Mouse (Mus musculus) C2C12 (cell line): Measurements from ENCODE around the gene Fkbp1a. TPM values are rescaled to one million over a fixed set of nuclear protein-coding genes. Genes with fewer than 3 reads are reported as not detected.

Experiments used
- H3K27me3 ChIP-seq: one replicate; pipeline ENCODE4 v1.6.1; 2011; ENCODE audit not compliant: control insufficient read depth, insufficient read depth, insufficient read length
- H3K36me3 ChIP-seq: one replicate; pipeline ENCODE4 v1.6.1; 2011; ENCODE audit not compliant: control insufficient read depth, insufficient read depth
- H3K4me3 ChIP-seq: one replicate; pipeline ENCODE4 v1.5.1; 2011; ENCODE audit warnings: mild to moderate bottlenecking, control low read depth; ENCODE audit not compliant: poor library complexity, insufficient read depth, severe bottlenecking
- H3K79me2 ChIP-seq: one replicate; pipeline ENCODE4 v1.6.1; 2011; ENCODE audit not compliant: control insufficient read depth, insufficient read depth
- H3K79me3 ChIP-seq: one replicate; pipeline ENCODE4 v1.6.1; 2011; ENCODE audit warnings: low read depth, control low read depth
- H3ac ChIP-seq: one replicate; pipeline ENCODE3; 2011; ENCODE audit warnings: low read depth; ENCODE audit not compliant: control insufficient read depth, insufficient read length
- CEBPB ChIP-seq: IDR thresholded peaks from one replicate; pipeline ENCODE4 v1.6.1; 2011; ENCODE audit warnings: low read depth, mild to moderate bottlenecking, control low read depth, moderate library complexity
- CTCF ChIP-seq: IDR thresholded peaks from one replicate; pipeline ENCODE4 v1.5.1; 2011; ENCODE audit not compliant: control insufficient read depth, insufficient read depth, insufficient read length
- FOSL1 ChIP-seq: IDR thresholded peaks from one replicate; pipeline ENCODE4 v1.8.0; 2011; ENCODE audit warnings: mild to moderate bottlenecking, low read length; ENCODE audit not compliant: poor library complexity, insufficient read depth, severe bottlenecking
- MAX ChIP-seq: IDR thresholded peaks from one replicate; pipeline ENCODE4 v1.6.1; 2011; ENCODE audit warnings: mild to moderate bottlenecking, control low read depth
- MYOD1 ChIP-seq: IDR thresholded peaks from one replicate; pipeline ENCODE4 v1.6.1; 2011; ENCODE audit warnings: low read depth; ENCODE audit not compliant: control insufficient read depth, insufficient read length
- MYOG ChIP-seq: IDR thresholded peaks from one replicate; pipeline ENCODE4 v1.6.1; 2011; ENCODE audit not compliant: control insufficient read depth, insufficient read length; ENCODE audit errors: extremely low read depth
- USF1 ChIP-seq: IDR thresholded peaks from one replicate; pipeline ENCODE4 v1.6.1; 2011; ENCODE audit warnings: low read depth, mild to moderate bottlenecking, control low read depth, moderate library complexity
- polyA plus RNA-seq: library from polyadenylated mRNA; unstranded; fragments of >200 nt; fragmentation: generic; extraction: Trizol; gene quantifications from one replicate; pipeline ENCODE4 v1.2.1, GENCODE M21; 2012; ENCODE audit warnings: missing spikeins

Gene Fkbp1a
- polyA plus RNA-seq, 1 experiment: 595 TPM

- Histone ChIP-seq H3K4me3 (no peak overlapping the region), H3ac (no peak overlapping the region), H3K36me3 (no peaks in the 10 kb centered on the region), H3K79me3 (no peaks in the 10 kb centered on the region), H3K27me3 (peaks cover 7% of the 10 kb centered on the region), H3K79me2 (no peaks in the 10 kb centered on the region)
- no peak for TF ChIP-seq FOSL1
- no peak for TF ChIP-seq MYOG
These were observed 38.7 kb downstream of the Fkbp1a start for GRCm38 (mm10) chr2:151580945-151581344.

DNA sequence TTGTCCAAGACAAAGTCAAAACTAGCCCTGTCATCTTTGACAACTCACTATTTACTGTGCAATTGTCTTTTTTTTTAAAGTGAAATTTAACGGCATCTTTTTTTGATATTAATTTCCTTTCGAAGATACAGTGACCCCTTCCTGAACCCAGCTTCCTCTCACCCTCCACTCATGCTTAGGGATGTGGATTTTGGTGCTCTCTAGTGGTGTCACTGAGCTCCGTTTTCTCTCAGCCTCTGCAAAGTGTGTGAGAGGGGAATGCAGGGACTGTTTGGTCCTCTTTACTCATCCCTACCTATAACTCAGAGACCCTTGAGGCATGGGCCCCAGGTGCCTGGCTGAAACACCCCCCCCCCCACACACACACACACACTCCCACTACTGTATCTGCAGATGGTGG, 43.7 kb downstream of the Fkbp1a start:
- peaks cover 3% of the 10 kb centered on the region for H3K27me3 ChIP-seq
- H3ac ChIP-seq: no peak overlapping the region
- no peaks in the 10 kb centered on the region for H3K79me2 ChIP-seq
- no peaks in the 10 kb centered on the region for H3K36me3 ChIP-seq
- H3K4me3 ChIP-seq: no peak overlapping the region
- no peak for TF ChIP-seq CEBPB
- TF ChIP-seq MYOD1: no peak
- TF ChIP-seq CTCF: no peak
- no peak for TF ChIP-seq MYOG
- TF ChIP-seq FOSL1: no peak
- no peak for TF ChIP-seq MAX
- no peak for TF ChIP-seq USF1
- H3K79me3 ChIP-seq: no peaks in the 10 kb centered on the region

DNA sequence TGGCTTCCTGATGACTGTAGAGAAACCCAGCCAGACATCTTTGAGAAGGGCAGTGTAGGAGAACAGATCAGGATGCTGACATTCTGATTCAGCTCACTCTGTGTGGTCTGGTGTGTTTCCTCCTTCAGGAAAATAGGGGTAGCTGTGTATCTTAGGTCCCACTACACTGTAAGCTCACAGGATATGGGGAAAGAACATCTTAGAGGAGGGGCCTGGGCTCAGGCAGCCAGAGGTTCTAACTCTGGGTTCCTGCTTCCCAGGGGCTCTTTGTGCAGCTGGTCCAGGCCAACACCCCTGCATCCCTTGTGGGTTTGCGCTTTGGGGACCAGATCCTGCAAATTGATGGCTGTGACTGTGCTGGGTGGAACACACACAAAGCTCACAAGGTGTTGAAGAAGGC, 44.5 kb downstream of the Fkbp1a start:
- TF ChIP-seq CEBPB: no peak
- no peak for TF ChIP-seq MYOG
- TF ChIP-seq MAX: no peak
- no peak for TF ChIP-seq USF1
- no peak for TF ChIP-seq MYOD1
- TF ChIP-seq FOSL1: no peak
- TF ChIP-seq CTCF: no peak
- Histone ChIP-seq H3K79me3 (no peaks in the 10 kb centered on the region), H3K79me2 (no peaks in the 10 kb centered on the region), H3K36me3 (no peaks in the 10 kb centered on the region), H3K4me3 (no peak overlapping the region), H3K27me3 (peaks cover 4% of the 10 kb centered on the region), H3ac (no peak overlapping the region)

DNA sequence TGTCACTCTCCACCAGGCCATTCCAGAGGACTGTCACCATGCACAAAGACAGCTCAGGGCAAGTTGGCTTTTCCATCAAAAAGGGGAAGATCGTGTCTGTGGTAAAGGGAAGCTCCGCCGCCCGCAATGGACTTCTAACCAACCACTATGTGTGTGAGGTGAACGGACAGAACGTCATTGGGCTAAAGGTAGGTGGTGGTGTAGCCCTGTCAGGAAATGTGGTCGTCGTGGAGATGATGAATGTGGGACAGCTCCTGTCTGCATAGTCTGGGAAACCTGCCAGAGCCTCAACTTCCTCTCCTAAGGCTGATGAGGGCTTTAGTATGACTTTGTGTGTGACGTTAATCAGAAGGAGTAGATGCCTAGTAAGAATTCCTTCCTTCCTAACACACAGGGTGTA, 45.0 kb downstream of the Fkbp1a start:
- Histone ChIP-seq H3K79me3 (no peaks in the 10 kb centered on the region), H3K4me3 (no peak overlapping the region), H3K27me3 (peaks cover 8% of the 10 kb centered on the region), H3K36me3 (no peaks in the 10 kb centered on the region), H3ac (no peak overlapping the region), H3K79me2 (no peaks in the 10 kb centered on the region)
- TF ChIP-seq MAX (no peak), FOSL1 (no peak), CEBPB (no peak), CTCF (no peak), MYOG (no peak), USF1 (no peak), MYOD1 (no peak)

- no peak overlapping the region for H3ac ChIP-seq
- H3K36me3 ChIP-seq: no peaks in the 10 kb centered on the region
- no peaks in the 10 kb centered on the region for H3K79me2 ChIP-seq
- TF ChIP-seq FOSL1 (no peak), MAX (no peak), USF1 (no peak), CTCF (no peak), CEBPB (no peak), MYOG (no peak), MYOD1 (no peak)
- H3K4me3 ChIP-seq: no peak overlapping the region
- no peaks in the 10 kb centered on the region for H3K79me3 ChIP-seq
- H3K27me3 ChIP-seq: peaks cover 76% of the 10 kb centered on the region
These were observed 55.8 kb downstream of the Fkbp1a start for GRCm38 (mm10) chr2:151598068-151598467.

- H3K79me3 ChIP-seq: no peaks in the 10 kb centered on the region
- H3K27me3 ChIP-seq: peaks cover 60% of the 10 kb centered on the region
- H3K79me2 ChIP-seq: no peaks in the 10 kb centered on the region
- no peaks in the 10 kb centered on the region for H3K36me3 ChIP-seq
- TF ChIP-seq MYOD1 (no peak), MAX (no peak), FOSL1 (no peak), CEBPB (no peak), USF1 (no peak), MYOG (no peak)
- no peak overlapping the region for H3ac ChIP-seq
- H3K4me3 ChIP-seq: no peak overlapping the region
These were observed 59.8 kb downstream of the Fkbp1a start for GRCm38 (mm10) chr2:151602106-151602505.
